Mouse (Mus musculus) cerebral cortex, adult 2 months (tissue): ENCODE results near the gene Ptpn14.

ENCODE experiments used
- WGBS: fragments of 180-500 bp; shearing (Covaris S2); methylation state at CpG from one replicate; pipeline ENCODE4 v1.1.7; 2018; 5-methylcytosine and 5-hydroxymethylcytosine counted together

Ptpn14 gene

GRCm38 (mm10) chr1:189814385-189814784 lies 86.3 kb downstream of the Ptpn14 start:
- WGBS, result 83% methylated on average over 4 of the region's 4 CpGs

GRCm38 (mm10) chr1:189817089-189817488 lies 89.0 kb downstream of the Ptpn14 start:
- 55% methylated on average over 8 of the region's 8 CpGs for WGBS

- 27% methylated on average over 9 of the region's 9 CpGs for WGBS
These were observed 89.7 kb downstream of the Ptpn14 start for GRCm38 (mm10) chr1:189817810-189818209.

- 85% methylated on average over 5 of the region's 5 CpGs for WGBS
These were observed 92.0 kb downstream of the Ptpn14 start for GRCm38 (mm10) chr1:189820111-189820510.

GRCm38 (mm10) chr1:189824436-189824835 lies 96.4 kb downstream of the Ptpn14 start:
- WGBS, result 46% methylated on average over 5 of the region's 5 CpGs

- 62% methylated on average over 4 of the region's 4 CpGs for WGBS
These were observed 102.3 kb downstream of the Ptpn14 start for GRCm38 (mm10) chr1:189830391-189830790.

- WGBS, result 30% methylated on average over 12 of the region's 12 CpGs
These were observed 102.7 kb downstream of the Ptpn14 start for GRCm38 (mm10) chr1:189830797-189831232.

- WGBS, result 89% methylated on average over 7 of the region's 7 CpGs
These were observed 105.3 kb downstream of the Ptpn14 start for GRCm38 (mm10) chr1:189833351-189833750.

- WGBS, result 67% methylated on average over 13 of the region's 13 CpGs
These were observed 106.1 kb downstream of the Ptpn14 start for GRCm38 (mm10) chr1:189834166-189834565.

- WGBS, result 96% methylated on average over 2 of the region's 2 CpGs
These were observed 118.3 kb downstream of the Ptpn14 start for GRCm38 (mm10) chr1:189846319-189846718.

GRCm38 (mm10) chr1:189849550-189849949 lies 121.5 kb downstream of the Ptpn14 start:
- whole genome bisulfite sequencing, result 77% methylated on average over 11 of the region's 11 CpGs

- WGBS, result 86% methylated on average over 5 of the region's 5 CpGs
These were observed 124.0 kb downstream of the Ptpn14 start for GRCm38 (mm10) chr1:189852051-189852450.

GRCm38 (mm10) chr1:189852456-189852855 lies 124.4 kb downstream of the Ptpn14 start:
- 90% methylated on average over 7 of the region's 7 CpGs for WGBS

- WGBS, result 94% methylated on average over 13 of the region's 13 CpGs
These were observed 126.6 kb downstream of the Ptpn14 start for GRCm38 (mm10) chr1:189854646-189855045.

- WGBS, result 97% methylated on average over 5 of the region's 5 CpGs
These were observed 127.7 kb downstream of the Ptpn14 start for GRCm38 (mm10) chr1:189855739-189856138.

- WGBS, result 73% methylated on average over 6 of the region's 6 CpGs
These were observed 130.3 kb downstream of the Ptpn14 start for GRCm38 (mm10) chr1:189858377-189858776.

- 84% methylated on average over 17 of the region's 17 CpGs for WGBS
These were observed 132.3 kb downstream of the Ptpn14 start for GRCm38 (mm10) chr1:189860112-189860941.

- 69% methylated on average over 12 of the region's 12 CpGs for WGBS
These were observed 132.9 kb downstream of the Ptpn14 start for GRCm38 (mm10) chr1:189860942-189861315.

GRCm38 (mm10) chr1:189863727-189864126 lies 135.7 kb downstream of the Ptpn14 start:
- 96% methylated on average over 3 of the region's 3 CpGs for WGBS

- WGBS, result 60% methylated on average over 9 of the region's 9 CpGs
These were observed 136.2 kb downstream of the Ptpn14 start for GRCm38 (mm10) chr1:189864301-189864700.

GRCm38 (mm10) chr1:189864846-189865560 lies 136.9 kb downstream of the Ptpn14 start:
- 40% methylated on average over 15 of the region's 15 CpGs for WGBS

- 84% methylated on average over 6 of the region's 6 CpGs for WGBS
These were observed 138.6 kb downstream of the Ptpn14 start for GRCm38 (mm10) chr1:189866621-189867020.

GRCm38 (mm10) chr1:189867034-189867433 lies 139.0 kb downstream of the Ptpn14 start:
- 65% methylated on average over 5 of the region's 5 CpGs for WGBS
